Mouse (Mus musculus): ENCODE data around the gene Rnaseh2b. TPM values are rescaled to one million over a fixed set of nuclear protein-coding genes. Genes with fewer than 3 reads are reported as not detected.

Rnaseh2b gene
- 13.0 and 16.0 TPM in 2 replicates for polyA plus RNA-seq (2012; rRNA removed)

GRCm38 (mm10) chr14:62292488-62293339, at the start of gene Rnaseh2b, which contains the start of gene Dleu7:
Rnaseh2b (plus strand) TSS chr14:62292589.
Dleu7 (minus strand) TSS chr14:62293047.
- TF ChIP-seq POLR2A (IDR thresholded peaks at IDR 0.05; ENCODE audit: borderline replicate concordance, insufficient read depth, low read length) (no peak), CTCF (IDR thresholded peaks at IDR 0.05; ENCODE audit: borderline replicate concordance, insufficient read depth, low read depth, low read length) (no peak)
- 2% methylated on average over 60 of the region's 60 CpGs for WGBS
- DNase-seq: peak; percentile 14 to 29

GRCm38 (mm10) chr14:62243530-62243929, 48.9 kb upstream of the Rnaseh2b start:
- H3K4me1 ChIP-seq (ENCODE audit: control insufficient read depth, insufficient read depth, low read length): no peaks in the 10 kb centered on the region
- no peak overlapping the region for H3K4me3 ChIP-seq (replicated peaks; ENCODE audit: insufficient read depth, low read depth, low read length)
- H3K27me3 ChIP-seq (ENCODE audit: control insufficient read depth, insufficient read depth, low read length): no peaks in the 10 kb centered on the region
- no peak for DNase-seq
- no peak overlapping the region for H3K27ac ChIP-seq (ENCODE audit: insufficient read depth, low read length)
- no peak for TF ChIP-seq CTCF (IDR thresholded peaks at IDR 0.05; ENCODE audit: borderline replicate concordance, insufficient read depth, low read depth, low read length)
- TF ChIP-seq POLR2A (IDR thresholded peaks at IDR 0.05; ENCODE audit: borderline replicate concordance, insufficient read depth, low read length): no peak
- WGBS: 60% methylated on average over 2 of the region's 2 CpGs

More at GRCm38 (mm10) chr14:62292488-62293339, at the start of gene Rnaseh2b, which contains the start of gene Dleu7:
- Histone ChIP-seq H3K27ac (ENCODE audit: insufficient read depth, low read length) (no peak within 1 kb of the TSS), H3K4me3 (replicated peaks; ENCODE audit: insufficient read depth, low read depth, low read length) (peak within 1 kb of the TSS; percentile 51), H3K27me3 (ENCODE audit: control insufficient read depth, insufficient read depth, low read length) (no peaks in the 10 kb centered on the region), H3K4me1 (ENCODE audit: control insufficient read depth, insufficient read depth, low read length) (no peaks in the 10 kb centered on the region)

DNA sequence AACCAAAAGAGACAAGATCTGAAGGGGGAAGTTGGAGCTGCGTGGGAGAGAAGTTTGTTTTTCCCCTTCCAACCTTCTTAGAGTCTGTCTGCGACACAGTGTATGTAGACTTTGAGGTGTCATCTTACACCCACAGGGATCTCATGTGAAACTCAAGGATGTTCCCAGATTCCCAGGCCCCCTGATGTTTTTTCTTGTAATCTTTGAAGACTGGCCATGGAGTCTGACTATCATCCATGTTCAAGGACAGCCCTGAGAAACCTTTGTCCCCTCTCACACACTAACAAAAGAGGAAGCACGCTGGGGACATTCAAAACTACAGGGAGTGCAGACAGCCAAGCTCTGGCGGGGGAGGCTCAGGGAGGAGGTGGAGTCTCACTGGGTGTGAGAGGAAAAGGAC, 46.8 kb upstream of the Rnaseh2b start:
- H3K4me1 ChIP-seq (ENCODE audit: control insufficient read depth, insufficient read depth, low read length): no peaks in the 10 kb centered on the region
- TF ChIP-seq POLR2A (IDR thresholded peaks at IDR 0.05; ENCODE audit: borderline replicate concordance, insufficient read depth, low read length) (no peak), CTCF (IDR thresholded peaks at IDR 0.05; ENCODE audit: borderline replicate concordance, insufficient read depth, low read depth, low read length) (no peak)

GRCm38 (mm10) chr14:62248345-62248744, 44.0 kb upstream of the Rnaseh2b start:
- H3K4me3 ChIP-seq (replicated peaks; ENCODE audit: insufficient read depth, low read depth, low read length): no peak overlapping the region
- DNase-seq: no peak
- H3K4me1 ChIP-seq (ENCODE audit: control insufficient read depth, insufficient read depth, low read length): no peaks in the 10 kb centered on the region
- no peak overlapping the region for H3K27ac ChIP-seq (ENCODE audit: insufficient read depth, low read length)
- 82% methylated on average over 7 of the region's 7 CpGs for WGBS
- no peaks in the 10 kb centered on the region for H3K27me3 ChIP-seq (ENCODE audit: control insufficient read depth, insufficient read depth, low read length)
- TF ChIP-seq POLR2A (IDR thresholded peaks at IDR 0.05; ENCODE audit: borderline replicate concordance, insufficient read depth, low read length) (no peak), CTCF (IDR thresholded peaks at IDR 0.05; ENCODE audit: borderline replicate concordance, insufficient read depth, low read depth, low read length) (no peak)

More for the DNA sequence above, 46.8 kb upstream of the Rnaseh2b start:
- 34% methylated on average over 4 of the region's 4 CpGs for WGBS
- no peak overlapping the region for H3K27ac ChIP-seq (ENCODE audit: insufficient read depth, low read length)
- no peaks in the 10 kb centered on the region for H3K27me3 ChIP-seq (ENCODE audit: control insufficient read depth, insufficient read depth, low read length)
- no peak overlapping the region for H3K4me3 ChIP-seq (replicated peaks; ENCODE audit: insufficient read depth, low read depth, low read length)
- DNase-seq: no peak

DNA sequence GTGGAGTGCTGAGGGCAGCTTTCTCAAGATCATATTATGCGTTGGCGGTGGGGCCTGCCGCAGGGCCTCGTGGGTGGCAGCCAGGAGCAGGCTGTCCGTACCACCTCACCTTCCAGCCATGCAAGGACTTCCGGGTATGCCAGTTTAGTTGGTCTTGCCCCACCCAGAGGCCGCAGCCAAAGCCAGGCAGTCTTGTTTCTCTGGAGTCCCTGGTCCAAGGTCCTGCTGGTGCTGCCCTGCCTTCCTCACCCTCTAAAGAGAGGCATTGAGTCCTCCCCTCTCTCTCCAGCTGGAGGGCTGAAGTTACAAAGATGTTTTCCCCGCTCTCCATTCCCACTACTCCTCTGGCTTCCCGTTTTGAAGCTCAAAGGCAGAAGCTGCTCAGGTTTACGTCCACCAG, 43.6 kb upstream of the Rnaseh2b start:
- Histone ChIP-seq H3K4me3 (replicated peaks; ENCODE audit: insufficient read depth, low read depth, low read length) (no peak overlapping the region), H3K27me3 (ENCODE audit: control insufficient read depth, insufficient read depth, low read length) (no peaks in the 10 kb centered on the region), H3K4me1 (ENCODE audit: control insufficient read depth, insufficient read depth, low read length) (no peaks in the 10 kb centered on the region), H3K27ac (ENCODE audit: insufficient read depth, low read length) (no peak overlapping the region)
- TF ChIP-seq CTCF (IDR thresholded peaks at IDR 0.05; ENCODE audit: borderline replicate concordance, insufficient read depth, low read depth, low read length) (no peak), POLR2A (IDR thresholded peaks at IDR 0.05; ENCODE audit: borderline replicate concordance, insufficient read depth, low read length) (no peak)
- DNase-seq: no peak
- WGBS: 81% methylated on average over 10 of the region's 10 CpGs

DNA sequence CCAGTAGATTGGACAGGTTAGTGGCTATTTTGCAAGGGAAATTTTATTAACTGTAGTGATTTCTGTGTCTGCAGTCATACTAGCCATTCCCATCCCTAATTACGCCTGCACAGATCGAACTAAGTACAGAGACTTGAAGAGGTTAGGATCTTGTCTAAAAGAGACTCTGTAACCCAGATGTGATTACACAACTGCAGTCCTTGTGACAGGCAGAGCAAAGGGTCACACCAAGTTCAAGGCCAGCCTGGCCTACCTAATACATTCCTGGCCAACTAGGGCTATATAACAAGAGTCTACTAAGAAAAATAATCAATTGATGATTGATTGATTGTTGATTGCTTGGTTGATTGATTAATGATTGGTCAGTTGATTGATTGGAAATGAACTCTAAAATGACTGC, 43.1 kb upstream of the Rnaseh2b start:
- H3K4me3 ChIP-seq (replicated peaks; ENCODE audit: insufficient read depth, low read depth, low read length): no peak overlapping the region
- H3K4me1 ChIP-seq (ENCODE audit: control insufficient read depth, insufficient read depth, low read length): no peaks in the 10 kb centered on the region
- 99% methylated on average over 2 of the region's 2 CpGs for WGBS
- DNase-seq: no peak
- no peaks in the 10 kb centered on the region for H3K27me3 ChIP-seq (ENCODE audit: control insufficient read depth, insufficient read depth, low read length)
- TF ChIP-seq POLR2A (IDR thresholded peaks at IDR 0.05; ENCODE audit: borderline replicate concordance, insufficient read depth, low read length) (no peak), CTCF (IDR thresholded peaks at IDR 0.05; ENCODE audit: borderline replicate concordance, insufficient read depth, low read depth, low read length) (no peak)
- no peak overlapping the region for H3K27ac ChIP-seq (ENCODE audit: insufficient read depth, low read length)

DNA sequence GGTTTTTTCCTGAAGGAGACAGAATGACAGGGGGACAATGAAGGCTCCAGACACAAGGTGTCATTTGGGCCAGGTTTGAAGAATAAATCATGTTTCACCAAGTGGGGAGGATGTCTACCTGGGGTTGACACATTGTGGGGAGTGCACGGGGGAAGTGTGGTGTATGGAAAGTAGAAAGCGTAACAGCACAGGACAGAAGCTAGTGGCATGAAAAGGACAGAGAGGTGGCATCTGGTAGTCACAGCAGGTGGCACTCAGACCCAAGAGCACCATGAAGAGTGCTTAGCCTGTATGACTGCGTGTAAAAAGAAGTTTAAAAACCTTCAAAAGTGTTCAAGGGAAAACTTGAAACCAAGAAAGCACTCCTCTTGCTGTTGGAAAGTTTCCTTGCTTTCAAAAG, 42.3 kb upstream of the Rnaseh2b start:
- Histone ChIP-seq H3K27ac (ENCODE audit: insufficient read depth, low read length) (no peak overlapping the region), H3K4me1 (ENCODE audit: control insufficient read depth, insufficient read depth, low read length) (no peaks in the 10 kb centered on the region), H3K4me3 (replicated peaks; ENCODE audit: insufficient read depth, low read depth, low read length) (no peak overlapping the region), H3K27me3 (ENCODE audit: control insufficient read depth, insufficient read depth, low read length) (no peaks in the 10 kb centered on the region)
- TF ChIP-seq POLR2A (IDR thresholded peaks at IDR 0.05; ENCODE audit: borderline replicate concordance, insufficient read depth, low read length): no peak
- no peak for TF ChIP-seq CTCF (IDR thresholded peaks at IDR 0.05; ENCODE audit: borderline replicate concordance, insufficient read depth, low read depth, low read length)
- WGBS: 14% methylated on average over 3 of the region's 3 CpGs
- no peak for DNase-seq

DNA sequence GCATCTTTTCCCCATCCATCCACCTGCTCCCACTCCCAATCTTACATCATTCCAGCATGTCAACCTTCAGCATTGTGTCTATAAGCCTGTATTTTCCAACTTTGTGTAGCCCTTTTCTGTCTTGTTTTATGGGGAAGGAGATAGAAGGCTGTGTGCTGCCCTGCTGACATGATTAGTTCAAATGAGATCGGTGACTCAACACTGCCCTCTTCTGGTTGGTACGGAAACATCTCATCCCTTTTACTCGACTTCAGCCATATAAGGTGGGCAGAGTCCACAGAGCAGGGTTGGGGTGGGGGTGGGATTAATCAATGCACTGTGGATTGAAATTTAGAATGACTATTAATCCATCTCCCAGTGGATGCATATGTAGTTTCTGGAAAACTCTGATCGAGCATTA, 40.4 kb upstream of the Rnaseh2b start:
- Histone ChIP-seq H3K27ac (ENCODE audit: insufficient read depth, low read length) (no peak overlapping the region), H3K4me1 (ENCODE audit: control insufficient read depth, insufficient read depth, low read length) (no peaks in the 10 kb centered on the region), H3K27me3 (ENCODE audit: control insufficient read depth, insufficient read depth, low read length) (no peaks in the 10 kb centered on the region), H3K4me3 (replicated peaks; ENCODE audit: insufficient read depth, low read depth, low read length) (no peak overlapping the region)
- WGBS: 12% methylated on average over 4 of the region's 4 CpGs
- TF ChIP-seq POLR2A (IDR thresholded peaks at IDR 0.05; ENCODE audit: borderline replicate concordance, insufficient read depth, low read length): no peak
- peak; percentile 74 for TF ChIP-seq CTCF (IDR thresholded peaks at IDR 0.05; ENCODE audit: borderline replicate concordance, insufficient read depth, low read depth, low read length)
- DNase-seq: peak; percentile 37 to 39

Measured in cerebellum, adult 2 months (tissue).